Mouse (Mus musculus) myocyte (in vitro differentiated cells): Measurements from ENCODE around the gene Iba57.

Experiments used
- CEBPB ChIP-seq: IDR thresholded peaks from 2 replicates; pipeline ENCODE4 v1.6.1; 2011; ENCODE audit warnings: mild to moderate bottlenecking, moderate library complexity; ENCODE audit not compliant: poor library complexity, insufficient read depth, severe bottlenecking
- E2F4 ChIP-seq: IDR thresholded peaks from one replicate; pipeline ENCODE4 v1.6.1; 2011; ENCODE audit warnings: mild to moderate bottlenecking, control low read depth, moderate library complexity; ENCODE audit not compliant: insufficient read depth
- MAX ChIP-seq: IDR thresholded peaks from one replicate; pipeline ENCODE4 v1.6.1; 2011; ENCODE audit warnings: low read depth, mild to moderate bottlenecking, control low read depth
- MYOG ChIP-seq, 3 experiments: IDR thresholded peaks; one replicate each; pipeline ENCODE4 v1.6.1; 2011; ENCODE audit warnings: control low read depth in 2 of 3, low read depth in 2 of 3, mild to moderate bottlenecking in 2 of 3; ENCODE audit not compliant: insufficient read length in 2 of 3, control insufficient read depth in 1 of 3, insufficient read depth in 1 of 3
- POLR2A ChIP-seq: IDR thresholded peaks from one replicate; pipeline ENCODE4 v1.6.1; 2011; ENCODE audit warnings: low read depth, mild to moderate bottlenecking, control low read depth, moderate library complexity; ENCODE audit not compliant: insufficient read length
- POLR2AphosphoS2 ChIP-seq: IDR thresholded peaks from one replicate; pipeline ENCODE4 v1.6.1; 2011; ENCODE audit warnings: low read depth, control low read depth; ENCODE audit not compliant: insufficient read length
- TCF12 ChIP-seq: IDR thresholded peaks from one replicate; pipeline ENCODE4 v1.6.1; 2011; ENCODE audit warnings: mild to moderate bottlenecking, control low read depth; ENCODE audit not compliant: poor library complexity, insufficient read depth, severe bottlenecking
- USF1 ChIP-seq: IDR thresholded peaks from one replicate; pipeline ENCODE4 v1.6.1; 2011; ENCODE audit warnings: low read depth, mild to moderate bottlenecking, control low read depth, moderate library complexity

GRCm38 (mm10) chr11:59183821-59184220 lies 20.3 kb upstream of the Iba57 start:
- no peak for TF ChIP-seq POLR2A
- TF ChIP-seq TCF12, result no peak
- TF ChIP-seq MAX, result no peak
- TF ChIP-seq MYOG (IDR thresholded peaks at IDR 0.05; ENCODE audit: control insufficient read depth in 1 of 3, insufficient read depth in 1 of 3, insufficient read length in 2 of 3, low read depth in 2 of 3), result no peak
- no peak for TF ChIP-seq POLR2AphosphoS2
- TF ChIP-seq CEBPB, result no peak
- no peak for TF ChIP-seq USF1
- no peak for TF ChIP-seq E2F4
